8 mouse cellular contexts compared by ENCODE assay signal in genomic region chr2:136532033-136532432, GRCm38 (mm10). TPM values are rescaled to one million over a fixed set of nuclear protein-coding genes. Genes with fewer than 3 reads are reported as not detected.
DNase-seq lines count a peak whose midpoint lies in the region; ATAC-seq and TF ChIP-seq lines count a peak whose summit lies in the region.

No protein-coding gene starts in this region.

- peak overlapping the region; percentile 62 for H3K4me2 ChIP-seq in forebrain, embryonic 12.5 days
- peak overlapping the region; percentile 72 for H3K4me2 ChIP-seq in heart, embryonic 14.5 days (ENCODE audit: low read length)
- H3K4me2 ChIP-seq in kidney, embryonic 16.5 days (replicated peaks; ENCODE audit: low read depth, low read length), result peak overlapping the region; percentile 64
- peak overlapping the region; percentile 63 for H3K4me2 ChIP-seq in limb, embryonic 14.5 days (replicated peaks; ENCODE audit: low read depth, low read length, severe bottlenecking)
- peak overlapping the region; percentile 70 for H3K4me2 ChIP-seq in midbrain, embryonic 15.5 days
- peak overlapping the region; percentile 59 for H3K4me2 ChIP-seq in stomach, postnatal 0 days (replicated peaks; ENCODE audit: low read depth)

- H3K9ac ChIP-seq in ES-E14 (ENCODE audit: insufficient read depth, low read depth, low read length, poor library complexity, severe bottlenecking), result peak overlapping the region; percentile 39; the same call in 1 of the 2 replicates
- peak overlapping the region; percentile 57; the same call in 1 of the 2 replicates for H3K9ac ChIP-seq in forebrain, embryonic 12.5 days
- H3K9ac ChIP-seq in heart, embryonic 14.5 days (ENCODE audit: low read length), result peak overlapping the region; percentile 57
- H3K9ac ChIP-seq in kidney, embryonic 16.5 days (replicated peaks; ENCODE audit: low read length), result peak overlapping the region; percentile 59
- peak overlapping the region; percentile 47 for H3K9ac ChIP-seq in limb, embryonic 14.5 days (ENCODE audit: low read depth, low read length, severe bottlenecking)
- H3K9ac ChIP-seq in midbrain, embryonic 15.5 days, result peak overlapping the region; percentile 54
- peak overlapping the region; percentile 35 for H3K9ac ChIP-seq in stomach, postnatal 0 days (ENCODE audit: low read length)

- no peak for TF ChIP-seq POLR2A in limb, embryonic 14.5 days (IDR thresholded peaks at IDR 0.05; ENCODE audit: borderline replicate concordance, extremely low read depth, insufficient read depth, insufficient read length)

- TF ChIP-seq EP300 in stomach, postnatal 0 days (optimal IDR thresholded peaks at IDR 0.05), result no peak

- peak; percentile 99 for ATAC-seq in forebrain, embryonic 12.5 days (ENCODE audit: low FRiP score)
- ATAC-seq in heart, embryonic 14.5 days (ENCODE audit: insufficient number of reproducible peaks, insufficient read depth, low FRiP score, low read depth), result peak; percentile 90
- peak; percentile 100 for ATAC-seq in kidney, embryonic 16.5 days (ENCODE audit: low FRiP score, low TSS enrichment)
- peak; percentile 96 for ATAC-seq in limb, embryonic 14.5 days (ENCODE audit: low FRiP score, low read depth)
- ATAC-seq in midbrain, embryonic 15.5 days (replicated peaks), result peak; percentile 100
- ATAC-seq in stomach, postnatal 0 days (ENCODE audit: low FRiP score, low TSS enrichment), result peak; percentile 96

- no peak for TF ChIP-seq CTCF in stomach, postnatal 0 days (IDR thresholded peaks at IDR 0.05; ENCODE audit: low read depth)

- H3K36me3 ChIP-seq in ES-E14 (ENCODE audit: control insufficient read depth, insufficient read depth, low read length, poor library complexity, severe bottlenecking), result no peaks in the 10 kb centered on the region
- no peaks in the 10 kb centered on the region for H3K36me3 ChIP-seq in forebrain, embryonic 12.5 days (replicated peaks)
- no peaks in the 10 kb centered on the region for H3K36me3 ChIP-seq in heart, embryonic 14.5 days (ENCODE audit: control insufficient read depth, insufficient read depth, low read length)
- H3K36me3 ChIP-seq in kidney, embryonic 16.5 days (ENCODE audit: insufficient read depth, low read length), result no peaks in the 10 kb centered on the region
- H3K36me3 ChIP-seq in limb, embryonic 14.5 days (ENCODE audit: control insufficient read depth, insufficient read depth, low read length), result no peaks in the 10 kb centered on the region
- H3K36me3 ChIP-seq in midbrain, embryonic 15.5 days (replicated peaks), result no peaks in the 10 kb centered on the region
- no peaks in the 10 kb centered on the region for H3K36me3 ChIP-seq in stomach, postnatal 0 days (ENCODE audit: control insufficient read depth, insufficient read depth, low read length)

- H3K27ac ChIP-seq in ES-E14 (ENCODE audit: insufficient read depth, low read depth, low read length, poor library complexity, severe bottlenecking), result no peak overlapping the region
- peak overlapping the region; percentile 36; the same call in 1 of the 2 replicates for H3K27ac ChIP-seq in forebrain, embryonic 12.5 days
- no peak overlapping the region for H3K27ac ChIP-seq in heart, embryonic 14.5 days (replicated peaks in 1 of 2; ENCODE audit: control insufficient read depth in 1 of 2, insufficient read depth in 1 of 2, low read depth in 2 of 2, low read length in 2 of 2)
- no peak overlapping the region for H3K27ac ChIP-seq in kidney, embryonic 16.5 days (ENCODE audit: low read length)
- H3K27ac ChIP-seq in limb, embryonic 14.5 days (replicated peaks; ENCODE audit: low read depth, low read length), result peak overlapping the region; percentile 38; the same call in 1 of the 2 replicates
- peak overlapping the region; percentile 68 for H3K27ac ChIP-seq in midbrain, embryonic 15.5 days
- H3K27ac ChIP-seq in stomach, postnatal 0 days (replicated peaks), result no peak overlapping the region

- in situ Hi-C loops in ES-E14 (cut with MboI; ENCODE audit: low sequenced_read_pairs in 2 of 2, unreplicated experiment in 2 of 2), result no loop called here

- WGBS in forebrain, embryonic 12.5 days, result under 1% methylated on average over 23 of the region's 23 CpGs
- WGBS in heart, embryonic 14.5 days, result under 1% methylated on average over 23 of the region's 23 CpGs
- under 1% methylated on average over 23 of the region's 23 CpGs for WGBS in kidney, embryonic 16.5 days
- WGBS in limb, embryonic 14.5 days, result under 1% methylated on average over 22 of the region's 23 CpGs
- WGBS in midbrain, embryonic 15.5 days, result under 1% methylated on average over 23 of the region's 23 CpGs
- WGBS in stomach, postnatal 0 days, result under 1% methylated on average over 23 of the region's 23 CpGs

- H3K4me3 ChIP-seq in ES-E14 (ENCODE audit: insufficient read depth in 1 of 2, low read depth in 1 of 2, low read length in 2 of 2, poor library complexity in 1 of 2, severe bottlenecking in 1 of 2), result peak overlapping the region; percentile 55 to 65
- peak overlapping the region; percentile 53 for H3K4me3 ChIP-seq in forebrain, embryonic 12.5 days (replicated peaks)
- peak overlapping the region; percentile 47 to 64 for H3K4me3 ChIP-seq in heart, embryonic 14.5 days (ENCODE audit: control insufficient read depth in 1 of 2, insufficient read depth in 1 of 2, low read depth in 1 of 2, low read length in 2 of 2)
- H3K4me3 ChIP-seq in kidney, embryonic 16.5 days (ENCODE audit: low read length), result peak overlapping the region; percentile 61
- peak overlapping the region; percentile 48 for H3K4me3 ChIP-seq in limb, embryonic 14.5 days (replicated peaks; ENCODE audit: low read length)
- H3K4me3 ChIP-seq in midbrain, embryonic 15.5 days, result peak overlapping the region; percentile 53
- peak overlapping the region; percentile 38 for H3K4me3 ChIP-seq in stomach, postnatal 0 days (ENCODE audit: low read depth, low read length)

- no peaks in the 10 kb centered on the region for H3K4me1 ChIP-seq in ES-E14 (ENCODE audit: control insufficient read depth in 2 of 2, insufficient read depth in 2 of 2, low read length in 2 of 2, poor library complexity in 1 of 2)
- H3K4me1 ChIP-seq in forebrain, embryonic 12.5 days, result no peaks in the 10 kb centered on the region
- no peaks in the 10 kb centered on the region for H3K4me1 ChIP-seq in heart, embryonic 14.5 days (ENCODE audit: control insufficient read depth in 2 of 2, insufficient read depth in 2 of 2, low read length in 2 of 2)
- H3K4me1 ChIP-seq in kidney, embryonic 16.5 days (ENCODE audit: insufficient read depth, low read length), result no peaks in the 10 kb centered on the region
- H3K4me1 ChIP-seq in limb, embryonic 14.5 days (ENCODE audit: control insufficient read depth, insufficient read depth, low read length), result no peaks in the 10 kb centered on the region
- H3K4me1 ChIP-seq in midbrain, embryonic 15.5 days, result no peaks in the 10 kb centered on the region
- H3K4me1 ChIP-seq in stomach, postnatal 0 days (replicated peaks; ENCODE audit: control insufficient read depth, insufficient read depth), result no peaks in the 10 kb centered on the region

- peak; percentile 47 for DNase-seq in ES-E14 (ENCODE audit: low read depth, low spot score)
- DNase-seq in c-Kit-positive CD71-positive TER-119-positive erythroid progenitor cells, embryonic 14.5 days (ENCODE audit: low spot score), result peak; percentile 49
- DNase-seq in limb, embryonic 14.5 days (ENCODE audit: low spot score), result peak; percentile 78
- DNase-seq in stomach, postnatal 0 days (ENCODE audit: low spot score), result peak; percentile 78

- H3K27me3 ChIP-seq in forebrain, embryonic 12.5 days, result no peaks in the 10 kb centered on the region
- H3K27me3 ChIP-seq in heart, embryonic 14.5 days (ENCODE audit: control insufficient read depth, insufficient read depth, low read length), result no peaks in the 10 kb centered on the region
- H3K27me3 ChIP-seq in kidney, embryonic 16.5 days (ENCODE audit: insufficient read depth, low read length), result no peaks in the 10 kb centered on the region
- no peaks in the 10 kb centered on the region for H3K27me3 ChIP-seq in limb, embryonic 14.5 days (ENCODE audit: control insufficient read depth, insufficient read depth, low read length)
- no peaks in the 10 kb centered on the region for H3K27me3 ChIP-seq in midbrain, embryonic 15.5 days (replicated peaks)
- no peaks in the 10 kb centered on the region for H3K27me3 ChIP-seq in stomach, postnatal 0 days (ENCODE audit: control insufficient read depth, insufficient read depth, low read length)

- H3K9me3 ChIP-seq in ES-E14 (ENCODE audit: control insufficient read depth, insufficient read depth, low read depth, low read length), result no peaks in the 10 kb centered on the region
- H3K9me3 ChIP-seq in forebrain, embryonic 12.5 days, result no peaks in the 10 kb centered on the region
- no peaks in the 10 kb centered on the region for H3K9me3 ChIP-seq in heart, embryonic 14.5 days (ENCODE audit: control insufficient read depth, low read length)
- H3K9me3 ChIP-seq in kidney, embryonic 16.5 days (ENCODE audit: low read length), result no peaks in the 10 kb centered on the region
- no peaks in the 10 kb centered on the region for H3K9me3 ChIP-seq in limb, embryonic 14.5 days (ENCODE audit: control insufficient read depth, low read length)
- no peaks in the 10 kb centered on the region for H3K9me3 ChIP-seq in midbrain, embryonic 15.5 days
- H3K9me3 ChIP-seq in stomach, postnatal 0 days (ENCODE audit: control insufficient read depth, low read length), result no peaks in the 10 kb centered on the region

TF ChIP-seq in ES-E14, 5 proteins besides CTCF, POLR2A, EP300 and RAD21:
- TF ChIP-seq ZNF384 (IDR thresholded peaks at IDR 0.05; ENCODE audit: low read depth, low read length), result no peak
- TF ChIP-seq HCFC1 (IDR thresholded peaks at IDR 0.05; ENCODE audit: borderline replicate concordance, insufficient read depth, low read length), result no peak
- no peak for TF ChIP-seq MAFK (IDR thresholded peaks at IDR 0.05; ENCODE audit: insufficient read depth, low read depth, low read length)
- TF ChIP-seq ZC3H11A (IDR thresholded peaks at IDR 0.05; ENCODE audit: borderline replicate concordance, low read depth, low read length), result no peak
- TF ChIP-seq CHD2 (IDR thresholded peaks at IDR 0.05; ENCODE audit: low read depth, low read length), result no peak

RNA-seq across cellular contexts. Expression of gene Ankef1, which starts 30.3 kb away (rescaled TPM):
- total RNA-seq in ES-E14 (2012; rRNA removed), result 0.18 TPM in 1 of 2 replicates, not detected in the other
- 0.66 and 1.0 TPM in 2 replicates for polyA plus RNA-seq in forebrain, embryonic 12.5 days (2016; fragmentation: Nextera tagmentation; extraction: Ambion mirVana)
- 0.09 and 0.18 TPM in 2 replicates for polyA plus RNA-seq in heart, embryonic 14.5 days (2014; fragmentation: Nextera tagmentation; extraction: Ambion mirVana)
- 0.19 and 0.24 TPM in 2 replicates for polyA plus RNA-seq in kidney, embryonic 16.5 days (2015; fragmentation: Nextera tagmentation; extraction: Ambion mirVana)
- polyA plus RNA-seq in limb, embryonic 14.5 days (2012; rRNA removed), result 0.18 and 0.25 TPM in 2 replicates
- 0.29 and 0.91 TPM in 2 replicates for polyA plus RNA-seq in limb, embryonic 14.5 days (2014; fragmentation: Nextera tagmentation; extraction: Ambion mirVana)
- polyA plus RNA-seq in midbrain, embryonic 15.5 days (2015; fragmentation: Nextera tagmentation; extraction: Ambion mirVana), result 0.69 and 1.1 TPM in 2 replicates
- 0.04 and 0.06 TPM in 2 replicates for polyA plus RNA-seq in stomach, postnatal 0 days (2015; fragmentation: Nextera tagmentation; extraction: Ambion mirVana)

Comparison
In these comparisons a context has a peak if more than half of its experiments do, and no peak if none do; other contexts are left out.
1. H3K27ac ChIP-seq: peak in forebrain, embryonic 12.5 days (single experiment), limb, embryonic 14.5 days (single experiment) and midbrain, embryonic 15.5 days (single experiment); none in ES-E14 (single experiment), heart, embryonic 14.5 days (0 of 2), kidney, embryonic 16.5 days (single experiment) and stomach, postnatal 0 days (single experiment).
2. Peak in every context shown above with its lines, with median percentiles within 50 percentile points of each other: DNase-seq, H3K4me3 ChIP-seq, H3K9ac ChIP-seq, ATAC-seq and H3K4me2 ChIP-seq.